Mouse (Mus musculus): Measurements from ENCODE around the gene Ndufb8.
A peak's percentile ranks its signal among the peaks of the same experiment; 100 is the strongest.

Ndufb8 gene

GRCm38 (mm10) chr19:44530018-44530417 is 25.2 kb downstream of the Ndufb8 start:
- DNase-seq (ENCODE audit: low read depth, low spot score), result no peak

- DNase-seq (ENCODE audit: low read depth, low spot score), result no peak
Observed at GRCm38 (mm10) chr19:44525551-44526205, 29.6 kb downstream of the Ndufb8 start.

- peak; percentile 47 for DNase-seq (ENCODE audit: low read depth, low spot score)
Observed at GRCm38 (mm10) chr19:44519152-44519551, 36.1 kb downstream of the Ndufb8 start.

DNA sequence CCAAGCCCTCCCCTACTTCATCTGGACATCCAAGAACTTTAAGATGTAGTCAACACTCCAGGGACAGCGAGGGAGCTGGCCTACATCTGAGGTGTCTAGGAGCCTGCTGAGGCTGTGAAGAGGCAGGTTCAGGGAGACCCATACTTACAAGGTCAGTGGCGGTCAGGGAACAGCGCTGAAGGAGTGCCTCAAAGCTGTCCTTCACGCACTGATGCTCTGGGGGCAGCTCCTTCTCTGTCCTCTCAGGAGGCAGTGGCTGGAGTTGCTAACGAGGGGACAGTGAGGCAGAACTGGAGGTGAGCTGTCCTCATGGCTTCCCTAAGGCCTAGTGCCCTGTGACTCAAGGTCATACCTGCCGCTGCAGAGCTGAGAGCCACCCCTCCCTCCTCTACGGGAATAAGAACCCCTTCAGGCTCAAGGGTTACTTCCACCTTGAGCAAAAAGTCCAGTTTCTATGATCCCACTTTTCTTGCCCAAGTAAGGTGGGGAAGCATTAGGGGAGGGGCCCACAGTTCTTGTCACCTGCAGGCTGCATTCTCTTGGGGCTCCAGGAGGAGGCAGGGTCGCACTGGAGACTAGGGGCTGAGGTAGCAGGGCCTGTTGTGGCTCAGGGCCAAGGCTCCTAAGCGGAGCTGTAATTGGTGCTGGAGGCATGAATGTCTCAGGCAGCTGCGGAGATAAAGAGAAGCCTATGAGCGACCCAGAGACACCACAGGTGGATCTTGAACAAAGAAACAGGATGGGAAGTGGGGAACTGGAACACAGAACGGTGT is 37.1 kb downstream of the Ndufb8 start:
- no peak for DNase-seq (ENCODE audit: low read depth, low spot score)

DNA sequence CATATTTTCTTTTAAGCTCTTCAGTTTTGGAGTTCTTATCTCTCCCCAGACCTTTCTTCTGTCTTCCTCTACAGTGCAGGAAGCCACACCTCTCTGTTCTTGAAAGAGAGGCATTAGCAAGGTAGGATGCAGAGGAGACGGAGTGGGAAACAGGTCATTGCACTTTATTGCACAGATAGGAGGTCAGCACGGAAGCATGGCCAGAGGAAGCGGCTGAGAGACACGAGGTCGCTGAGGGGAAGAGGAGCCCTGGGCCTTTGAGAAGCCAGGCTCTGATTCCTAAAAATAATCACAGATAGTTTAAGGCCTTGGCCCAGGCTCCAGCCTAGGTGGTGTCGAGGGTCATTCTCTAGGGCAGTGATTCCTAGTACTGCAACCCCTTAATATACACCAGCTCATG is 39.5 kb downstream of the Ndufb8 start:
- no peak for DNase-seq (ENCODE audit: low read depth, low spot score)

- DNase-seq (ENCODE audit: low read depth, low spot score), result no peak
Observed at GRCm38 (mm10) chr19:44514521-44515451, 40.5 kb downstream of the Ndufb8 start.

DNA sequence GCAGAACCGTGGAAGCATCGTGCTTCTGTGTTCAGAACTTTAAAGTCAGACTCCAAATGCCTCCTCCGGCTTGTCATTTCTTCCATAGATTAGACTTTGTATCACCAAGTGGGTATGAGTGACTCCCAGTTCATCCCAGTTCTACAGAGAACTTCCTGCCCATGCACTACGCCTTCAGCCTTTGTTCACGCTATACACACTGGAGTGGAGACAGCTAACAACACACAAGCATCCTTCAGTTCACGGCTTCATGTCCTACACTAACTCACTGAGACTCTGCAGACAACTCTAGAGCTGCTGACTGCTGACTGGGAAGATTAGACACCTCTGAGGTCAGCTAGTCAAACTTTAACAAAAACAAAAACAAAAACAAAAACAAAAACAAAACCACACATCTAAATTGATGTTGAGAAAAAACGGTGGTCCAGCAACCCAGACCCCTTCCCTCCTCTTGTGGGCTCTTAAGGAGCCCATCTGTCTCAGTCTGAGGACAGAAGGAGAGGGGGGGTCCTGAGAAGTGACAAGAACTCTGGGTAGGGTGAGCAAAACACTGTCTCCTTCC is 41.2 kb downstream of the Ndufb8 start:
- DNase-seq (ENCODE audit: low read depth, low spot score), result no peak

GRCm38 (mm10) chr19:44513054-44513833 is 42.0 kb downstream of the Ndufb8 start:
- DNase-seq (ENCODE audit: low read depth, low spot score), result no peak

GRCm38 (mm10) chr19:44512601-44513000 is 42.6 kb downstream of the Ndufb8 start:
- DNase-seq (ENCODE audit: low read depth, low spot score), result no peak

DNA sequence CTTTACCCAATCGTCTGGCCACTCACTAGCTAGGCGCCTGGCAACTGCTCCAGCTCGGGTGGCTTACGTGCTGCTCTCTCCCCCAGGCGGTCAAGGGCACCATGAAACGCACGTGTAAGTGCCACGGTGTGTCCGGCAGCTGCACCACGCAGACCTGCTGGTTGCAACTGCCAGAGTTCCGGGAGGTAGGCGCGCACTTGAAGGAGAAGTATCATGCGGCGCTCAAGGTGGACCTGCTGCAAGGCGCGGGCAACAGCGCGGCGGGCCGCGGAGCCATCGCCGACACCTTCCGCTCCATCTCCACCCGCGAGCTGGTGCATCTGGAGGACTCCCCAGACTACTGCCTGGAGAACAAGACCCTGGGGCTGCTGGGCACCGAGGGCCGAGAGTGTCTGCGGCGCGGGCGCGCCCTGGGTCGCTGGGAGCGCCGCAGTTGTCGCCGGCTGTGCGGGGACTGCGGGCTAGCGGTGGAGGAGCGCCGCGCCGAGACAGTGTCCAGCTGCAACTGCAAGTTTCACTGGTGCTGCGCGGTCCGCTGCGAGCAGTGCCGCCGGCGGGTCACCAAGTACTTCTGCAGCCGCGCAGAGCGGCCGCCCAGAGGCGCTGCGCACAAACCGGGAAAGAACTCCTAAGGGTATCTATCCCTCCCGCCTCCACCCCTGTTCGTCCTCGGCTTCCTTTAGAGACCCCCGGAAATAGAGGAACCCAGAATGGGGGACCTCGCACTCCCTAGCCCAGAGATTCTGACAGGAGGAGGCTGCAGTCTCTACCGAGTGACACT is 43.6 kb downstream of the Ndufb8 start:
- DNase-seq (ENCODE audit: low read depth, low spot score), result no peak

DNA sequence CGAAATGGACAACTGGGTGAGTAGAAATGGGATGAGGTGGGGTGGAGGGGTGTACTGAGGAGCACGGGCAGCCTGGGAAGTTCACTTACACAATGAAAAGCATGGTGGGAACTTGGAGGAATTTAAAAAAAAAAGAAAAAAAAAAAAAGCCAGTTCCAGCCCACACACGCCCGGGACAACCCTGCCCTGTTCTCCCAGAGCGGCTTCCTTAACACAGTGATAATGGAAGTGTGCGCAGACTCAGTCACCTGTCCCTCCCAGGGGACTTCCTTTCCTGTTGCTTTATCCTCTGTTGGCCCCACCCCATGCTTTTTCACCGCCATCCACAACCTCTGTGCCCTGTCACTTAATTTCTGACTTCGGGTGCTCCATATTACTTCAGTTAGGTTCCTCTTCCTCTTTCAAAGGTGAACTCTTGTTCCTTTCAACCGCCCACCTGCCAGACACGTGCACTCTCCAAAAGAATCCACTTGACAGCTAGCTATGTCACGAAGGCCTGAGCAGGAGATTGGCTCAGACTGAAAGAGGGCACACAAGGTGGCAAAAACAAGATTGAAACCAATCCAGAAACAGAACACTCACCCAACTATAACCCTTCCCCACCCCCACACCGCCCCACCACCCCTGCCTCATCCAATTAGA is 44.6 kb downstream of the Ndufb8 start:
- DNase-seq (ENCODE audit: low read depth, low spot score), result no peak

GRCm38 (mm10) chr19:44502741-44503140 is 52.5 kb downstream of the Ndufb8 start:
- no peak for DNase-seq (ENCODE audit: low read depth, low spot score)

DNA sequence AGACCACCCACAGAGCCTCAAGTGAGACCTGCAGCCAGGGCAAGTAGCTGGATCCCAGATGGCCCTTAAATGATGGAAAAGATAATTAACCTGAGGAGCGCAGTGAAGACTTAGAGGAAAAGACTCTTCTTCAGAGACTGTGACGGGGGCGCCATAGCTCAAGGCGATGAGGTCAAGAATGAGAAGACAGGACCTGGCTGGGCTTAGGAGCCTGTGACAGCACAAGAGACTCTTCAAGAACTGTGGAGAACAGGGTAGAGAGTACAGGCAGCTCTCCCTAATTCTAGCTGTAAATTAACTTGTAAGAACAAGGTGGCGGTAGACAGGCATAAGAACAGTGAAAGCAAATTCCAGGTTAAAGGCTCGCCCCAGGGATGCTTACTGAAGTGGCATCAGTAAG is 53.3 kb downstream of the Ndufb8 start:
- DNase-seq (ENCODE audit: low read depth, low spot score), result no peak

DNA sequence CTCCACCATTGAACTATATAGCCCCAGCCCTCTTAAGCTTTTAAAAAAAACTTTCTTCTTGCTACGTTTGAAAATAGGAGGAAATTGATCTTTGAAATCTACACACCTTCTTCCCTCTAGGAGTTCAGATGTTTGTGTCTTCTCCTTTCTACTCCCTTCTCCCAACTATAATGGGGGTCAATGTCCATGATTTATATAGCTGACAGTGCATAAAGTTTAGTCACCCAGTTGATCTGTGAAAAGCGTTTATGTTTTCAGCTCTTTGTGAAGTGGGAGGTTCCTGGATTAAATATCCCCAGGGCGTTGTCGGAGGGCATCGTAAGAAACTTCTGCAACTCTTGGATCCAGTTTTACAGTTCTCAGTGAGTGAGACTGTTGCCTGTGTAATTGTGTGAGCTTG is 55.0 kb downstream of the Ndufb8 start:
- no peak for DNase-seq (ENCODE audit: low read depth, low spot score)

DNA sequence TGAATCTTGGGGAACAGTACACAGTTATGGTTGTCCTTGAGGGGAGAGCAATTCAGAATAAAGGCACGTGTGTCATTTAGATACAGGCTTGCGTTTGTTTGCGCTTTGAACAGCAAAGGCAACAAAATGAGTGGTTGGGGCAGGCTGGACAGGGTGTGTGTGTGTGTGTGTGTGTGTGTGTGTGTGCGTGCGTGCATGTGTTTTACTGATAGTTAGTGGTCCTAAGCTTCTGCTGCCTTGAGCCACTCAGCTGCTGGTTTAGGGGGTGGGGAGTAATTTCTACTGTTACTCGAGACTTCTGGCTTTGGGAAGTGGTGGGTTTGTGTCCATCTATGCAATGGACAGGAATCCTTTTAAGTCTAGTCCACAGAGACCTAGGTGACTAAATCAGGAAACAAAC is 56.3 kb downstream of the Ndufb8 start:
- no peak for DNase-seq (ENCODE audit: low read depth, low spot score)
